Mouse (Mus musculus) ES-E14 (cell line): ENCODE measurements around the gene Ndufs2. TPM values are rescaled to one million over a fixed set of nuclear protein-coding genes. Genes with fewer than 3 reads are reported as not detected.

Source experiments
- DNase-seq: peaks from one replicate; pipeline ENCODE4 v3.0.0-alpha.2; 2013; ENCODE audit warnings: low read depth, low spot score
- H3K27ac ChIP-seq: 2 replicates; pipeline ENCODE4 v1.5.1; 2012; ENCODE audit warnings: low read depth, mild to moderate bottlenecking, low read length, moderate library complexity, mixed read lengths; ENCODE audit not compliant: poor library complexity, insufficient read depth, severe bottlenecking
- H3K36me3 ChIP-seq: 2 replicates; pipeline ENCODE4 v1.6.1; 2012; ENCODE audit warnings: mild to moderate bottlenecking, low read length, moderate library complexity, mixed read lengths; ENCODE audit not compliant: control insufficient read depth, poor library complexity, insufficient read depth, severe bottlenecking
- H3K4me1 ChIP-seq, 2 experiments: fragments of 150-350 bp in 1 of 2; sonication (generic) in 1 of 2; 2 replicates each; pipeline ENCODE4 v1.6.1; 2012; ENCODE audit warnings: low read length in 2 of 2, mild to moderate bottlenecking in 1 of 2, mixed read lengths in 1 of 2; ENCODE audit not compliant: control insufficient read depth in 2 of 2, insufficient read depth in 2 of 2, poor library complexity in 1 of 2
- H3K4me3 ChIP-seq, 2 experiments: fragments of 150-350 bp in 1 of 2; sonication (generic) in 1 of 2; 2 replicates each; pipeline ENCODE4 v1.5.1; 2012; ENCODE audit warnings: low read length in 2 of 2, low read depth in 1 of 2, mild to moderate bottlenecking in 1 of 2, mixed read lengths in 1 of 2; ENCODE audit not compliant: insufficient read depth in 1 of 2, poor library complexity in 1 of 2, severe bottlenecking in 1 of 2
- H3K9ac ChIP-seq: 2 replicates; pipeline ENCODE4 v1.6.1; 2012; ENCODE audit warnings: low read depth, mild to moderate bottlenecking, low read length, mixed read lengths; ENCODE audit not compliant: poor library complexity, insufficient read depth, severe bottlenecking
- H3K9me3 ChIP-seq: fragments of 150-350 bp; sonication (generic); 2 replicates; pipeline ENCODE4 v1.6.1; 2012; ENCODE audit warnings: low read depth, mild to moderate bottlenecking, low read length; ENCODE audit not compliant: control insufficient read depth, insufficient read depth
- CHD2 ChIP-seq: IDR thresholded peaks from 2 replicates; pipeline ENCODE4 v1.6.1; 2014; ENCODE audit warnings: mild to moderate bottlenecking, low read depth, low read length, inconsistent platforms
- HCFC1 ChIP-seq: IDR thresholded peaks from 2 replicates; pipeline ENCODE4 v1.6.1; 2012; ENCODE audit warnings: low read length, inconsistent platforms, borderline replicate concordance; ENCODE audit not compliant: insufficient read depth
- MAFK ChIP-seq: IDR thresholded peaks from 2 replicates; pipeline ENCODE4 v1.6.1; 2014; ENCODE audit warnings: mild to moderate bottlenecking, low read depth, low read length, inconsistent platforms; ENCODE audit not compliant: insufficient read depth
- ZC3H11A ChIP-seq: IDR thresholded peaks from 2 replicates; pipeline ENCODE4 v1.6.1; 2012; ENCODE audit warnings: low read depth, mild to moderate bottlenecking, inconsistent platforms, low read length, borderline replicate concordance
- ZNF384 ChIP-seq: IDR thresholded peaks from 2 replicates; pipeline ENCODE4 v1.6.1; 2012; ENCODE audit warnings: low read depth, low read length, inconsistent platforms
- in situ Hi-C, 2 experiments: fragments of 600-800 bp; cut with MboI; formaldehyde crosslinking; loops; one replicate each; pipeline ENCODE4 v1.15.1; 2025; ENCODE audit warnings: low sequenced_read_pairs in 2 of 2, inconsistent platforms in 1 of 2; ENCODE audit not compliant: unreplicated experiment in 2 of 2
- total RNA-seq: library from RNA; depleted of rRNA; stranded (reverse); fragments of 300-350 nt; gene quantifications from 2 replicates; pipeline ENCODE4 v1.2.3, GENCODE M21; 2012

The Ndufs2 gene
- total RNA-seq, 1 experiment: 175 TPM

DNA sequence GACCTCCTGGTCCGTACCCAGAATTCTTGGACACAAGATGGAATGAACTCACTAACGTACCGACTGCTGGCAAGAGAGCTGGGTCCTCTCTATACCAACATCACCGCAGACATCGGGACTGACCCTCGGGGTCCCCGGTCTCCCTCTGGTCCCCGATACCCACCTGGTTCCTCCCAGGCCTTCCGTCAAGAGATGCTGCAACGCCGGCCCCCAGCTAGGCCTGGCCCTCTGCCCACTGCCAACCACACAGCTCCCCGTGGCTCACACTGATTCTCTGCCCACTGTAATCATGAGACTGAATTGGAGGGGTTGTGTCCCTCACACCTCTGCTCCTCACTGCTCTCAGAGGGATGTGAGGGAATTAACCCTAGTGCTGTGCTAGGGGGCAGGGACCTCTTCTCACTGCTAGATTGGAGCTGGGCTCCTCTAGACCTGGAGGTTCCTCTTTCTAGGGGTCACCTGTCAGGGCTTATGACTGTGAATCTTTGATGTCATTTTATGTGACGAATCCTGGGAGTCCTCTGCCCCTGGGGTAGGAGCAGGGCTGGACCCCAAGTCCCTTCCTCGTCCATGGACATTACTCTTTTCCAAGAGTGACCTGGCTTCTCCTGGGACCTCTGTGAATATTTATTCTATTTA, 25.0 kb upstream of the Ndufs2 start:
- H3K9me3 ChIP-seq: no peaks in the 10 kb centered on the region
- in situ Hi-C loops: no loop called here
- H3K4me1 ChIP-seq: peaks cover 0 to 10% of the 10 kb centered on the region in 2 experiments; a peak in 2 of 4 replicates
- H3K27ac ChIP-seq: no peak overlapping the region; the same call in 1 of the 2 replicates
- TF ChIP-seq MAFK (no peak), ZC3H11A (no peak), CHD2 (no peak), ZNF384 (no peak), HCFC1 (no peak)
- DNase-seq: no peak
- H3K4me3 ChIP-seq: no peak overlapping the region
- H3K36me3 ChIP-seq: peaks cover 38% of the 10 kb centered on the region
- no peak overlapping the region for H3K9ac ChIP-seq

GRCm38 (mm10) chr1:171275144-171275734, 24.1 kb upstream of the Ndufs2 start:
- Histone ChIP-seq H3K36me3 (peaks cover 38% of the 10 kb centered on the region), H3K9me3 (no peaks in the 10 kb centered on the region), H3K4me1 (peaks cover 0 to 9% of the 10 kb centered on the region in 2 experiments; a peak in 2 of 4 replicates), H3K9ac (no peak overlapping the region), H3K4me3 (no peak overlapping the region), H3K27ac (no peak overlapping the region)
- in situ Hi-C loops: no loop called here
- DNase-seq: no peak
- TF ChIP-seq HCFC1: no peak
- no peak for TF ChIP-seq ZNF384
- no peak for TF ChIP-seq CHD2
- no peak for TF ChIP-seq ZC3H11A
- no peak for TF ChIP-seq MAFK

DNA sequence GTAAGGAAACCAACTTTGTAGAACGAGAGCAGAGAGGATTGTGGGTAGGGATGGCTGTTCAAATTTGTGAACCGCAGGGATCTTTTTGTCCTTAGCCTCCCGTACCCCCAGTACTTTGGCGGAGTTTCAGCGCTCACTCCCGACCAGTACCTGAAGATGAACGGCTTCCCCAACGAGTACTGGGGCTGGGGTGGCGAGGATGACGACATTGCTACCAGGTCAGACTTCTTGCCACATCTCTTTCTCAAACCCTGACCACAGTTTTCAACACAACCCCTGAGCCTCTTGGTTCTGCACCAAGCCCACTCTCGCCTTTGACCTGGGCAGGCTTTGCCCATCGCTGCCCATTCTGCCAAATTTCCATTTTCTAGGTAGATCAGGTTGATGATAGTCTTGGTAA, 23.0 kb upstream of the Ndufs2 start:
- Histone ChIP-seq H3K9ac (no peak overlapping the region), H3K36me3 (peaks cover 38% of the 10 kb centered on the region), H3K9me3 (no peaks in the 10 kb centered on the region), H3K4me3 (no peak overlapping the region), H3K4me1 (peaks cover 0 to 4% of the 10 kb centered on the region in 2 experiments; a peak in 2 of 4 replicates), H3K27ac (no peak overlapping the region)
- in situ Hi-C loops: no loop called here
- DNase-seq: no peak
- TF ChIP-seq MAFK (no peak), ZNF384 (no peak), ZC3H11A (no peak), HCFC1 (no peak), CHD2 (no peak)

GRCm38 (mm10) chr1:171272086-171272485, 20.9 kb upstream of the Ndufs2 start:
- Histone ChIP-seq H3K4me1 (peaks cover 0 to 4% of the 10 kb centered on the region in 2 experiments; a peak in 2 of 4 replicates), H3K4me3 (no peak overlapping the region), H3K9ac (no peak overlapping the region), H3K27ac (no peak overlapping the region), H3K36me3 (peaks cover 29% of the 10 kb centered on the region), H3K9me3 (no peaks in the 10 kb centered on the region)
- DNase-seq: no peak
- TF ChIP-seq ZC3H11A: no peak
- TF ChIP-seq CHD2: no peak
- TF ChIP-seq ZNF384: no peak
- TF ChIP-seq HCFC1: no peak
- no peak for TF ChIP-seq MAFK
- in situ Hi-C loops: no loop called here
